Mouse (Mus musculus): ENCODE measurements around the gene Il1f6.
"Not testable (repeated sequence)": the region's sequence is repeated elsewhere in the genome, so short reads cannot be mapped to it uniquely, and the experiment has no call there.

The Il1f6 gene

DNA sequence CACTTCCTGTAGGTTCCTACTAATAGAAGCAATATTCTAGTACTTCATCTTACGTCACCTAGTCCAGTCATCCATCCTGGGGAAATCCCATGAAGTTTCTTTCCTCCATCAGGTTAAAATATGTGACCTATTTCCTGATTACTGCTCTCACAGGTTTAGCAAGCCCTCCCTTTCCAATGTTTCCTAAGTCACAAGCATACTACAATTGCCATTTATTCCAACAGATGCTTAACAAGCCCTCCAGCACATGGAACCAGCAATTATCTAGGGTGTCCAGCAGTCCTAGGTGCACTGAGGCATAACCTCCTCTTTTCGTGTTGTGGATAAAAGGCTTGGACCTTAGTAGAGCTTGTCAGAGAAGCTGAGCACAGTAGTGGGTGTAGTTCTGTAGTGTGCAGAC, at the start of gene Il1f6:
Il1f6 (plus strand) TSS at position 301 of the 400 bp plus-strand sequence.
- no peak for DNase-seq

DNA sequence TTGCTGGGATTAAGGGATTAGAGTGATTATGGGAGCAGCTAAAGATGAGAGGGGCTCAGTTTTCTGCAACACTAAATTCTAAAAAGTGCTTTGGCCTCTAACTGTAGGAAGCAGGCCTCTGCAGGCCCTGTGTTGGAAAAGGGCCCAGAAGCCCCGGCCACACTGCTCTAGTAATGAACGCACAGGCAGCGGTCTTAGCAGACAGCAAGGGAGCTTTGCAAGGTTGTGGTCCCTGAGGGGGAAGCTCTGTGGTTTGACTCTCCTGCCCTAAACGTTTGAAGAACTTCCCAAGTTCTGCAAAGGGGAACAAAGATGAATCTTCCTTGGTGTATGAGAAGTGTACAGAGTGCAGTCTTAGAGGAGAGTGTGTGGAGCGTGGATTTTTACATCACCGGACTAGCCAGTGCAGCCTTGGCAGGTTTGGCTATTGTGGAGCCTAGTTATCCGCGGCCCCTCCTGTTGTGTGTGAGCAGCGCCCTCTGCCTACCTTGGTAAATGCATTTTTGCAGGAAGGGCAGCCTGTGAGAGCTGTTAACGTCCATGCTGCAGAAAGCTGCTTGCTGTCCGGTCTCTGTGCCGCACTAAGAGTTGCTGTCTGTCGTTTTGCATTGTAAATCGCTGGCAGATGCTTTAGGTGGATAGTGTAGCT, 33.4 kb upstream of the Il1f6 start:
- peak; percentile 3 for DNase-seq

- not testable (repeated sequence) for DNase-seq
These were observed 32.6 kb upstream of the Il1f6 start for GRCm38 (mm10) chr2:24182423-24183147.

GRCm38 (mm10) chr2:24184092-24184491, 31.1 kb upstream of the Il1f6 start:
- DNase-seq, result not testable (repeated sequence)

- DNase-seq, result no peak
These were observed 29.0 kb upstream of the Il1f6 start, which contains the start of gene Il1f9 for GRCm38 (mm10) chr2:24186176-24186575. TSS of gene Il1f9 (plus strand) at chr2:24186476.

GRCm38 (mm10) chr2:24187585-24187984, 27.6 kb upstream of the Il1f6 start:
- no peak for DNase-seq

DNA sequence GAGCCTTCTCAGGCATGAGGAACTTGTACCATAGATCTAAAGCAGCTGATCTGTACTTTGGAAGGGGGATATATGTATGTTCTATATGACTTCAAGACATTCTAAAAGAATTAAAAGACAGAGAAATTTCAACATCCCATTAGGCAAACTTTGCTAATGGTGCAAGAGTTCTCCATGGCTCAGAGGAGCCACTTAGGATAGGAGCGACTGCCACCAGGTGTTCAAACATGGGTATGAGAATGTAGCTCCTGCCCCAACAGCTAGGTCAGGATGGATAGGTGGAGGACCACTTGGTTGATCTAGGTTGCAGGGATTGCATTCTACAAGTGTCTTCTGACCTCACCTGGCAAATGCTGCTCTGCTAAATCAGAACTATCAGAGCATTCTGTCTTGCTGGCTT, 27.0 kb upstream of the Il1f6 start:
- DNase-seq, result no peak

DNA sequence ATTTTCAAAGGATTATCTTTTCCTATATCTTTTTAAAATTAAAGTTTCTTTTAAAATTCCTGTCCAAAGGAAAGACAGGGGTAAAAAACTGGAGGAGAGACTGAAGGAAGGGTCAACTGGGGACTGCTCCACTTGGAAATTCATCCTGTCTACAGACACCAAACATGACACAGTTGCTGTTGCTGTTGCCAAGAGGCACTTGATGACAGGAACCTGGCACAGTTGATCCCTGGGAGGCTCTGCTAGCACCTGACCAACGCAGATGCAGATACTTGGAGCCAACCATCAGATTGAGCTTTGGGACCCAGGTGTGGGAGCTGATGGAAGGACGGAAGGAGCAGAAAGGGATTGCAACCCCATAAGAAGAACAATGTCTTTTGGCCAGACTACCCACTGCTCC, 12.0 kb downstream of the Il1f6 start:
- no peak for DNase-seq

DNA sequence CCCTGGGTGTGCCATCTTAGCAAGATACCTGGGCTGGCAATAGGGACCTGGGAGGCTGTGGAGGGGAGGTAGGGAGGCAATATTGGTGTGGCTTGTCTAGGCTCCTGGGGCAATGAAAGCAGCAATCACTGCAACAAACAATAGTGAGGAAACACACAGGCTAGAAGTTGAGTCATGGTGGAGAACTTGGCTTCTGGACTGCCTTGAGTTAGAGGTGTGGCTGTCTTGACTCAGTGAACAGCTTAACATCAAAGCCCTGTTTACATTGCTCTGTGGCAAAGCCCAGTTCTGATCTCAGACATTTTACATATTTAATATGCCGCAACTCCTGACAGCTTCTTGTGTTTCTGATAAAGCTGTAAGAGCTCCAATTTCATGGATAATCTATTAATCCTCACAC, 52.3 kb downstream of the Il1f6 start:
- DNase-seq, result no peak

- DNase-seq, result no peak
These were observed 58.4 kb downstream of the Il1f6 start for GRCm38 (mm10) chr2:24273619-24274018.

- DNase-seq, result no peak
These were observed 59.9 kb downstream of the Il1f6 start for GRCm38 (mm10) chr2:24275146-24275545.
